Mouse (Mus musculus) embryonic stem cell, embryonic (primary cell): ENCODE measurements around the gene Dnajc22.

Experiments used
- CTCF ChIA-PET, 4 experiments: fragments of 300-600 bp in 2 of 4; fragments of 350-600 bp in 2 of 4; sonication (Branson Sonifier 250); formaldehyde crosslinking; loops; one replicate each; lab custom pipeline; 2022; ENCODE audit warnings: inconsistent platforms in 2 of 4; lab: Charles Lee
- POLR2A ChIA-PET, 4 experiments: fragments of 300-600 bp in 2 of 4; fragments of 350-600 bp in 2 of 4; sonication (Branson Sonifier 250); formaldehyde crosslinking; loops; one replicate each; lab custom pipeline; 2022; ENCODE audit warnings: antibody characterized with exemption in 4 of 4, inconsistent platforms in 1 of 4; lab: Charles Lee

Gene Dnajc22

DNA sequence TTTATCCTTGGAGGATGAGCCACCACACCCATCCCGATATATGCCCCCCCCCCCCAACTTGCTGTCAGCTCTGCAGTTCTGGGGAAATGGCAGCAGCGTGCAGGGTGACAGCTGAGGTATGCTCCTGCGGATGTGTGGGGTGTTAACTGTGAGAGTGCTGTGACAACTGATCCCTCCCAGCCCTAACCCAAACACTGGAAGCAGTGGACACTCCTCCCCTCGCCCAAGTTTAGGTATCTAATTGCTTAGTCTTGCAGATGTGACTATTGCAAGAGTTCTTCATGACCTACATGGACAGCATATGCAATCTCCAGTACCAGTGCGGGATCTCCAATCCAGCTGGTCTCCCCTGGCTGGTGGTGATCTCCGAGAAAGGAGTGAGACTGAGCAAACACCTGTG, 2.4 kb downstream of the Dnajc22 start:
- ChIA-PET POLR2A (interaction anchor here in 3 of 4 experiments (0.6 to 2.2 kb wide), 9 partner anchors 11 to 1650 kb away, joined by 3 to 7 read pairs (median 3); partner anchors contain the start of genes Prph (in 1 of the 3) and Troap (in 1 of the 3)), CTCF (interaction anchor here in 3 of 4 experiments (0.5 to 3.1 kb wide), 7 partner anchors 9 to 77 kb away, joined by 3 to 23 read pairs (median 4); no protein-coding TSS in a partner anchor)

DNA sequence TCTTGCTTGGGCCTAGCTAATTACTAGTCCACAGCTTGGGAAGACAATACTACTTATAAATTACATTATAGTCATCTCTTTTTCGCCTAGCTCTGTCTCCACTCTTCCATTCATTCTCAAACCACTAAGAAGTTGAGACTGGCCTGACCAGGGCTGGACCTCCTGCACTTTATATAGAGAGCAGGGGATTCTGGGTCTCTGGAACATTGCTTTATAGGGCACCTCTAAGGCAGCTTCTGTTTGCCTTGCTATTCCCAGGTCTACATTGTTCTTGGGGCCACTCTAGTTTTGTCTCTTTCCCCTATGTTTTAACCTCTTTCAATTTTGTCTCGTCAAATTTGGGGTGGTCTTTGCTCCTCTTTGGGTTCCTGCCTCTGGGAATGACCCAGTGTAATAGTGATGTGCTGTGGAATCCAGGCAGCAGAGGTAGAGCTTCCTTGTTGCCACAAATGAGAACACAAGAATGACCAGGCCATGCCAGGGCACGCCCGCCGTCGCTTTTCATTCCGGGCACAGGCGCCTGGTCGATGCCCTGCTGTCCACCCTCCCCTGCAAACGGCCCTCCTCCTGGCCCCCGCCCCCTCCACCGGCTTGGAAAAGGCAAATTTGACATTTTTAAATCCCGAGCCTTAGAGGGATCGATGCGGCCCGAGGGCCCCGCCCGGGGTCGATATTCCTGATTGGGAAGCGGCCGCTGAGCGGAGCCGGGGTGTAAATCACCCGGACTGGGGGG, 3.3 kb downstream of the Dnajc22 start:
- ChIA-PET POLR2A (interaction anchor here in 3 of 4 experiments (0.9 to 2.2 kb wide), 7 partner anchors 12 to 94 kb away, joined by 3 to 7 read pairs (median 4); partner anchors contain the start of genes Prph (in 1 of the 3), Troap (in 1 of the 3) and Tuba1c (in 1 of the 3)), CTCF (interaction anchor here in 1 of 4 experiments (0.8 to 6.3 kb wide), 7 partner anchors 8 to 47 kb away, joined by 3 to 66 read pairs (median 4); partner anchors contain the start of gene C1ql4)

DNA sequence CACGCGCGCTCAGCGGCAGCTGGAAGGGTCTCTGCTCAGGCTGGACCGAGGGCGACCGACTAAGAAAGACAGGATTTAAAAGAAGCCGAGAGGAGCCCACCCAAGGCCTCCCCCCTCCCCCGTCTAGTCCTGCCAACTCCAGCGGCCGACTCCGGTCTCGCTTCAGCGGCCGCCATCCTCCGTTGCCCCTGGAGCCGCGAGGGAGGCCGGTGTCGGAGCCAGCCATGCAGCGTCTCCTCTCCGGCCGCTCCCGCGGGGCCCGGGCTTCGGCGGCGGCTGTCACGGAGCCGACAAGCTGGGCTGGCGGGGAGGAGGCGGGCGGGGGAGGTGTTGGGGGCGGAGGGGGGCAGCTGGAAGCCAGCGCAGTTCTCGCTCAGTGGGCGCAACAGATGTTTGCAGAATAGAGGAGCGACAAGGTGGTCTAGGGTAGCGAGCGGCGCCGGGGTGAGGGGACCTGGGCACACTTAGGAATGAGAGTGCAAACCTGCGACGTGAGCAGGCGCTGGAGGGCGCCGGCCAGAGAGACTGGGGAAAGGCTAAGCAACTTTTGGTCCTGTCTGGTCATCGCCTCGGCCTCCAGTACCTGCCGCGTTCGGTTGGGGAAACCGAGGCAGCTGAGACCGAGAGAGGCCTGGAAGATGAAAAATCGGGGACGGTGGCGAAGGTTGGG, 4.0 kb downstream of the Dnajc22 start:
- ChIA-PET POLR2A (interaction anchor here in 2 of 4 experiments (0.7 to 2.2 kb wide), 6 partner anchors 13 to 95 kb away, joined by 3 to 7 read pairs (median 4); partner anchors contain the start of genes Prph (in 1 of the 2), Troap (in 1 of the 2) and Tuba1c (in 1 of the 2)), CTCF (interaction anchor here in 2 of 4 experiments (1.1 to 6.3 kb wide), 7 partner anchors 9 to 126 kb away, joined by 3 to 66 read pairs (median 4); partner anchors contain the start of gene C1ql4 (in 1 of the 2))

DNA sequence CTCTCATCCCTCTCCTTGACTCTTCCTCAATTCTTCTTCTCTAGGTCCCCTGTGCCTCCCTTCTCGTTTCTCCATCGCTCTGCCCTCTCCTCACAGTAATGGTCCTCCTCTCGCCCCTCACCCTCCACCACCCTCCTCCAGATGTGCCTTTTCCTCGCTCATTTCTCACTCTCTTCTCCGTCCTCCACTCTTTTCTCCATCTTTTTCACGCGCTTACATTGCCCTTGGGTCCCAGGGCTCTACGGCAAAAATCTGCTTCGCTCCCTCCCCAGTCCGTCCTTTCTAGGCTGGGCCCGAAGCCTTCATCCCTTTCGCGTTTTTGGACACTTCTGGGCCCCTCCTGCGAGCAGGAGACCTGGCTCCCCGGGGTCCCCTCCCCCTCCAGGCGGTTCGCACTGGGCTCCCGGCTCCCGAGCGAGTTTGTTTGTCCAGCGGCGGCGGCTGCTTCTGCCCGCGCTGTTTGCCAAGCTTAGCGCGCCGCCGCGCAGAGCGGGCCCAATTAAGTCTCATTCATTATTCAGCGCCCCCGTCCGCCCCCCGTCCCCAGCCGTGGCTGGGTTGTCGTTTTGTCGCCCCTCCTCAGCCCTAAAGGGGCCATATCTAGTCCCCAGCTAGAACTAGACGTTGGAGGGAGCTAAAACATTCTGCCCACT, 5.0 kb downstream of the Dnajc22 start:
- ChIA-PET POLR2A (interaction anchor here (0.5 to 5.4 kb wide), 39 partner anchors 10 to 299 kb away, joined by 3 to 49 read pairs (median 4); partner anchors contain the start of genes Tuba1c (in 3 of the 4), C1ql4 (in 2 of the 4), Prph (in 1 of the 4) and Troap (in 1 of the 4)), CTCF (interaction anchor here (0.6 to 6.3 kb wide), 63 partner anchors 9 to 626 kb away, joined by 3 to 66 read pairs (median 6); partner anchors contain the start of genes C1ql4 (in 3 of the 4), Prph (in 2 of the 4), Troap (in 2 of the 4) and Tuba1c (in 1 of the 4))

DNA sequence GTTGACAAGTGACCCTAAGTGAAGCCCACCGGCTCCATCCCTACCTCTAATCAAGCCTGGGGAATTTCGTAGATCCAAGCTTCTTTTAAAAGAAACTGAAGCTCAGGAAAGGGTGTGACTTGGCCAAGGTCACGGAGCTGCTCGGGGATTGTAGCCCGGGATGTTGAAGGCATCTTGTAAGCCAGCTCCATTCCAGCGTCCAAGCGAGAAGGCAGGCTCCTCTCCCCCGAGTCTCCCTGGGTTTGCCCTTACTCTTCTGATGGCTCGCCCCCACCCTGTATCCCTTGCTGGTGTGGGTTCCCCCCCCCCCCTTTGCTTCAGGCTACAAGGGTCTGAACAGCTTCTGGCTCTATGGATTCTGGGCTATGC, 5.5 kb downstream of the Dnajc22 start:
- ChIA-PET POLR2A (interaction anchor here (0.5 to 5.4 kb wide), 48 partner anchors 8 to 299 kb away, joined by 3 to 49 read pairs (median 4); partner anchors contain the start of genes C1ql4 (in 3 of the 4), Tuba1c (in 3 of the 4), Fmnl3 (in 1 of the 4) and Prph (in 1 of the 4)), CTCF (interaction anchor here (0.6 to 6.3 kb wide), 75 partner anchors 8 to 811 kb away, joined by 3 to 66 read pairs (median 5); partner anchors contain the start of genes C1ql4 (in 4 of the 4), Prph (in 2 of the 4), Troap (in 2 of the 4) and Tuba1c (in 2 of the 4))

DNA sequence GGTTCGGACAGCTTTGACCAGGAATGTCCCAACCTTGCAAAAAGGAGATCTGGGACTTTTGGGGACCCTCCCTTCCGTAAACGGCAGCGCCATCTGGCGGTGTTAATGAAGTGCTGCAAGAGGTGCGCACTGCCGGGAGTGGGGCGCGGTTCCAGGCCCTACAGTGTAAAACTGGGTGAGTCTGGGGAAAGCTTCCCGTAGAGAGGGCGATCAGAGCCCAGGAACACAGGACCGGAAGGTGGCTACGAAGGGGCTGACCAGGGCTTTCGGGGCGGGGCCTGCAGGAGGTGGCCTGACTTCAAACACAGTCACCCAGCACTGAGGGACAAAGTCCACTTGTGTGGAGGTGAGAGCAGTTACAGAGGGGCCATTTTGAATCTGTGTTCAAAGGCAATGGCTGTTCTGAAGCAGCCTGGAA, 6.2 kb downstream of the Dnajc22 start:
- ChIA-PET CTCF (interaction anchor here (0.6 to 6.3 kb wide), 78 partner anchors 8 to 812 kb away, joined by 3 to 66 read pairs (median 5); partner anchors contain the start of genes C1ql4 (in 4 of the 4), Troap (in 3 of the 4), Prph (in 2 of the 4) and Cox14 (in 1 of the 4)), POLR2A (interaction anchor here (0.7 to 5.4 kb wide), 44 partner anchors 8 to 279 kb away, joined by 3 to 49 read pairs (median 4); partner anchors contain the start of genes C1ql4 (in 3 of the 4), Fmnl3 (in 1 of the 4), Prph (in 1 of the 4) and Troap (in 1 of the 4))

DNA sequence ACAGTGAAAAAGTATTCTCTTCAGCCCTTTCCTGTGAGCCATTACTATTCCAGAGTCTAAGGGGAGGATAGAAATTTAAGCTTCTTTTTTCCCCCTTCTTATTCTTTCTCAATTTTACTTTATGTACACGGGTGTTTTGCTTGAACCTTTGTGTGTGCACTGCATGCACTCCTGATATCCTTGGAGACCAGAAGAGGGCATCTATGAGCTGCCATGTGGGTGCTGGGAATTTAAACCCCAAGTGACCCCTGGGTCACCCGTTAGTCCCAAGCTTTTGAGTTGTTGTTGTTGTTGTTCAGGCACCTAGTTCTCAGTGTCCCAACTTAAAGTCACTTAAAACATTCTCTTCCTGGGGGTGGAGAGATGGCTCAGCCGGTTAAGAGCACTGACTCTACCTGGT, 7.0 kb downstream of the Dnajc22 start:
- CTCF ChIA-PET: interaction anchor here (0.6 to 6.3 kb wide), 65 partner anchors 9 to 1574 kb away, joined by 3 to 66 read pairs (median 5); partner anchors contain the start of genes Troap (in 3 of the 4), C1ql4 (in 2 of the 4), Tuba1c (in 2 of the 4) and Cox14 (in 1 of the 4)
- POLR2A ChIA-PET: interaction anchor here (0.5 to 5.4 kb wide), 40 partner anchors 10 to 938 kb away, joined by 3 to 49 read pairs (median 4); partner anchors contain the start of genes C1ql4 (in 3 of the 4), Tuba1c (in 2 of the 4), Fmnl3 (in 1 of the 4) and Troap (in 1 of the 4)

DNA sequence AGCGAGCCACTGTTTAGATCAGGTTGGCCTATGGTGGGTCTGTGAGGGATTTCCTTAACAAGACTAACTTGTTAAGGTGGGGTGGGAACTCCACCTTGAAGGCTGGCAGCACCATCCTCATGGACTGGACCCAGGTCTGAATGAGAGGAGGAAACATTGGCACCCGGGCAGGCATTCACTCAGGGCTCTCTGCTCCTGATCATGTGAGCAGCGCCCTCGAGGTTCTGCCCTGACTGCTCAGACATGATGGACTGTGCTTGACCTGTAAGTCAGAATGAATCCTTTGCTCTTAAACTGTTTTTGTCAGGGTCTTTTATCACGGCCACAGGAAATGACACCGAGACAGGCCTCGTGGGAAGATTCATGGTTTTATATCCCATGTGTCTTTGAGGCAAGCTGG, 12.3 kb downstream of the Dnajc22 start:
- ChIA-PET CTCF (interaction anchor here in 1 of 4 experiments (0.7 kb wide), 1 partner anchor 77 kb away, joined by 11 read pairs; no protein-coding TSS in a partner anchor), POLR2A (no interaction called here)

DNA sequence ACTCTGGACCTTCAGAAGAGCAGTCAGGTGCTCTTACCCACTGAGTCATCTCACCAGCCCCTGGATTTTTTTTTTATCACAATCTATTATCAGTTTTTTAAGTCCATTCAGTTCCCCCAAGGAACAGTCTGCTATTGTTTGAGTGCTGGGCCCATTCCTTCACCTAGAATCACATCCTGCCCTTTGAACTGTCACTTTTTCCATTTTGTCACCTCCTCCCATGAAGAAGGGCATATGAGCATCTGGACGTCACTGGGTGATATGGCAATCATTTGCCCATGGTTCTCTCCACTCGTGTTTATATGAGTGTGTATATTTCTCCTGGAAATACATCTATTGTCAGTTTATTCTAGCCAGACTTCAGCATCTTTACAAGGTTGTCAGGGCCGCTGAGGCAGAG, 14.9 kb downstream of the Dnajc22 start:
- CTCF ChIA-PET: no interaction called here
- POLR2A ChIA-PET: no interaction called here

DNA sequence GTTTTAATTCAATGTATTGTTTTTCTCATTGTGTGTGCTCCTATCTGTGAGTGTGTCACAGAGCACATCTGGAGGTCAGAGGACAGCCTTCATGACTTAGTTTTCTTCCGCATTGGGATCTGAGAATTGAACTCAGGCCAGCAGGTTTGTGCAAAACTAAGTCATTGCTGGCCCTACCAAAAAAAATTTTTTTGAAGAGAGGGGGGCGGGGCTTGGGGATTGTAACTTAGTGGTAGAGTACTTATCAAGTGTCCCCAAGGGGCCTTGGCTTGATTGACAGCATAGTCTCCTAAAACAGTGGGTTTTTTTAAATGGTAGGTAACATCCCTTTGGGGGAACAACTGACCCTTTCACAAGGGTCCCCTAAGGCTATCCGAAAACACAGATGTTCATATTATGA, 18.2 kb downstream of the Dnajc22 start:
- ChIA-PET CTCF (interaction anchor here in 3 of 4 experiments (0.5 to 5.1 kb wide), 6 partner anchors 11 to 184 kb away, joined by 3 to 37 read pairs (median 8); partner anchors contain the start of genes Dnajc22 (in 1 of the 3) and Prpf40b (in 1 of the 3)), POLR2A (interaction anchor here in 3 of 4 experiments (0.8 to 4.3 kb wide), 9 partner anchors 11 to 81 kb away, joined by 3 to 49 read pairs (median 5); partner anchors contain the start of gene Tuba1c (in 2 of the 3))

DNA sequence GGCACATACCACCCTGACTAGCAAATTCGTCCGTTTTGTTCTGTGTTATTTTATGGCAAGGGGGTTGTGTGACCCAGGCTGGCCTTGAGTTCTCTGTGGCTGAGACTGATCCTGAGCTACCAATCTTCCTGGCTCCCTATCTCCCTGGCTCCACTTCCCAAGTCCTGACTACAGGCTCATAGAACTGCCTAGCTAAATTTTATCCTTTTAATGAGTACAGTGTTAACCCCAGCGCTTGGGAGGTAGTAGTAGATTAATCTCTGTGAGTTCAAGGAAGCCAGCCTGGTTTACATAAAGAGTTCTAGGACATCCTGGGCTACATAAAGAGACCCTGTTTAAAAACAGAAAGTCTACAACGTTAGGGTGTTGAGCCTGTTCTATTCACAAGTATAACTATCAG, 18.8 kb downstream of the Dnajc22 start:
- POLR2A ChIA-PET: interaction anchor here in 2 of 4 experiments (1.6 to 4.3 kb wide), 5 partner anchors 11 to 82 kb away, joined by 4 to 49 read pairs (median 26); partner anchors contain the start of gene Tuba1c (in 2 of the 2)
- CTCF ChIA-PET: interaction anchor here in 3 of 4 experiments (0.5 to 5.5 kb wide), 6 partner anchors 12 to 183 kb away, joined by 3 to 66 read pairs (median 9); partner anchors contain the start of gene Prpf40b (in 1 of the 3)

DNA sequence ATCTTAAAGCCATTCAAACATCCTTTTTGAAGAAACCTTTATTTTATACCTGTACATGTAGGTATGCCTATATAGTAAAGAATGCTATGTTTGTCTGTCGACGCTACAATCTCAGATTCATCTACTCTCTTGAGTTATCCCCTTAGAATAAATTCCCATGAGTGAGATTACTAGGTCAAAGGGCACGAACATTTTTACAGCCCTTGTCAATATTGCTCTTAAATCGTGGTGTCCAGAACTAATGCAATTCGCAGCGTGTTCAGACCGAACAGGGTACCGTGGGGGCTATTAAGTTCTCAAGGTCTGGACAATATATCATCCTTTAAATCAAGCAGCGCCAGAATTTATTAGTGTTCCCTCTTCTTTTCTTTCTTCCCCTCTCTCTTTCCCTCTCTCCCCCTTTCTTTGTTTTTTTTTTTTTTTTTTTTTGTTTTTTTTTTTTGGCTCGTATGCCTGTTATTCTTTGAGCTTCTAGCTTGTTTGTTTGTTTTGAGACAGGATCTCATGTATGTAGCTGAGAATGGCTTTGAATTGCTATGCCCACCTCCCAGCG, 19.9 kb downstream of the Dnajc22 start:
- ChIA-PET POLR2A (interaction anchor here (0.6 to 4.3 kb wide), 37 partner anchors 9 to 1394 kb away, joined by 3 to 49 read pairs (median 5); partner anchors contain the start of genes Tuba1c (in 3 of the 4), Dnajc22 (in 2 of the 4) and Troap (in 2 of the 4)), CTCF (interaction anchor here (0.6 to 5.5 kb wide), 35 partner anchors 11 to 591 kb away, joined by 3 to 66 read pairs (median 5); partner anchors contain the start of genes C1ql4 (in 2 of the 4), Dnajc22 (in 1 of the 4), Prph (in 1 of the 4) and Tuba1c (in 1 of the 4))

DNA sequence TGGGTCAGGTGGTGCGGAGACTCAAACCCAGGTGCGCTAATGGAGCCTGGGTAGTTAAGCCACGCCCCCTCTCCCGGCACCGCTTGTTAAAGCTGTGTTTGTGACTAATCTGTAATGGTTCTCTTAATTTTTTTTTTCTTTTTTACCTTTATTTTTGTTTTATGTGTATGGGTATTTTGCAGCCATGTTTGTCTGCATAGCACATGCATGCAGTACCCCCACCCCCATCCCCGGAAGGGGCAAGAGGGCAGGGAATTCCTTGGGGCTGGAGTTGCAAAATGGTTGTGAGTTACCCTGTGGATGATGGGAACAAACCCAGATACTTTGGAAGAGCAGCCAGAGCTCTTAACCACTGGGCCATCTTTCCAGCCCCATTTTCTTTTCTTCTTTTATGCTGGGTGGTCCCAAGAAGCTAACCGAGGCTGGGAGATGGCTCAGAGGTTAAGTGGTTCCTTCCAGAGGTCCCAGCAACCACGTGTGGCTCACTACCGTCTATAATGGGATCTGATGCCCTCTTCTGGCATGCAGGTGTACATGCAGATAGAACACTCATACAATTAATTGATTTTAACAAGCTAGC, 20.5 kb downstream of the Dnajc22 start:
- POLR2A ChIA-PET: interaction anchor here (0.6 to 4.3 kb wide), 40 partner anchors 9 to 1395 kb away, joined by 3 to 49 read pairs (median 6); partner anchors contain the start of genes Tuba1c (in 3 of the 4), C1ql4 (in 2 of the 4), Dnajc22 (in 2 of the 4) and Troap (in 2 of the 4)
- CTCF ChIA-PET: interaction anchor here (0.6 to 5.5 kb wide), 54 partner anchors 9 to 591 kb away, joined by 3 to 66 read pairs (median 4); partner anchors contain the start of genes Dnajc22 (in 3 of the 4), C1ql4 (in 2 of the 4), Prph (in 2 of the 4) and Tuba1c (in 1 of the 4)

DNA sequence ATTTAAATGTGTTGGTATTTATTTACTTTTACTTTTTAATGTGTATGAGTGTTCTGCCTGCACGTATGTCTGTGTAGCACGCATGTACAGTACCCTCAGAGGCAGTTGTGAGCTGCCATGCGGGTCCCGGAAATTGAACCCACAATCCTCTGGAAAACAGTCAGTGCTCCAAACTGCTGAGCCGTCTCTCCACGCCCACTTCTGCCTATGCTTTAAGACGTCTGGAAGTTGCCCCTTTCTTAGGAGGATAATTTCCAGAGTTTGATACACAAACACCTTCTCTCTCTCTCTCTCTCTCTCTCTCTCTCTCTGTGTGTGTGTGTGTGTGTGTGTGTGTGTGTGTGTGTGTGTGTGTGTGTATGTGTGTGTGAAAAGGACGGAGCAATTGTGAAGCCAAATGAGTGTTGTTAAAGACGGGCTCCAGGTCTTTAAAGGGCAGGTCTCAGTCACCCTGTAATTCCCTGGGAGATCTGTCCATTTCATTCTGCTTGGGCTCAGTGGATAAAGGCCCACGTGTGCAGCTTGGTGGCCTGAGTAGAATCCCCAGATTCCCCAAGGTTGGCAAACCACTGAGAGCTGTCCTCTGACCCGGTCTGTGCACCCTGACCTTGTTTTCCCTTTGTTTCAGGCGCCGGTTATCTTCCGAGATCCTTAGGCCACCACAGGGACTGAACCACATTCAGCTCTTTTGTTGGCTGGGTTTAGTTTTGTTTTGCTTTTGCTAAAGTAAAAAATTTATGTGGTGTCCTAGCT, 21.5 kb downstream of the Dnajc22 start:
- POLR2A ChIA-PET: interaction anchor here (0.6 to 4.3 kb wide), 37 partner anchors 8 to 437 kb away, joined by 3 to 49 read pairs (median 4); partner anchors contain the start of genes C1ql4 (in 2 of the 4), Dnajc22 (in 2 of the 4), Troap (in 2 of the 4) and Tuba1c (in 2 of the 4)
- CTCF ChIA-PET: interaction anchor here (0.5 to 5.5 kb wide), 49 partner anchors 8 to 790 kb away, joined by 3 to 66 read pairs (median 5); partner anchors contain the start of genes Dnajc22 (in 3 of the 4), Prph (in 2 of the 4), C1ql4 (in 1 of the 4) and Tuba1c (in 1 of the 4)
